Mouse (Mus musculus) kidney, postnatal 36 days (tissue): ENCODE data around the gene Armh4.
A peak's percentile ranks its signal among the peaks of the same experiment; 100 is the strongest.

Experiments used
- DNase-seq, 2 experiments: peaks; one replicate each; pipeline ENCODE4 v3.0.0; 2021 to 2022; ENCODE audit warnings: mixed read lengths in 2 of 2

Armh4 gene

DNA sequence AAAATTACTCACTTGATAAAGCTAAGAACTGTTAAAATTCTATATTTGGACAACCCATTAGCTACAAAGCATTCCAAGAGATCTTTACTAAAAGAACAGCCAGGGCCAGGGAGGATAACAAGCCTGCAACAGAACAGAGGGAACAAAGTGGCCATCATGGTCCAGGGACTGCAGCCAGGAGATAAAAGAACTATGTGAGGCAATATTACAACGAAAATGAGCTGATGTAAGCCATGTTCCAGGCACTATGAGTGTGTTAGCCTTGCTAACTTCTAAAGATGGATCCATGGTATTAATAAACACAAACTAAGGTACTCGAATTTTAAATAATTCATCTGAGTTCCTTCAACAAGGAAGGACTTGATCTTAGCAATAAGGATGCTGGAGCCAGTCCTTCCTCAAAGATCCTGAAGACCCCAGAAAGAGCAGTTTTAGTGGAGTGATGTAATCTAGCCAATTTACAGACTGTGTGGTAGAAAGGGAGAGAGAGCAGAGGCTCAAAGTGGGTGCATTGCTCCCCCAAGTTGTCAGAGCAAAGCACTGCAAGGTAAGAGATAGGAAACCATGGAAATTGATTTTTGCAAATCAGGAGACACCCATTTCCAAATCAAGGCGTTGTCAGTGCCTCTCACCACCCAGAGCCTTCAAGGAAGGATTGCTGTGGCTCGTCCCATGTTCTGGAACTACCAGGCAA, 59.7 kb downstream of the Armh4 start:
- DNase-seq, result no peak

DNA sequence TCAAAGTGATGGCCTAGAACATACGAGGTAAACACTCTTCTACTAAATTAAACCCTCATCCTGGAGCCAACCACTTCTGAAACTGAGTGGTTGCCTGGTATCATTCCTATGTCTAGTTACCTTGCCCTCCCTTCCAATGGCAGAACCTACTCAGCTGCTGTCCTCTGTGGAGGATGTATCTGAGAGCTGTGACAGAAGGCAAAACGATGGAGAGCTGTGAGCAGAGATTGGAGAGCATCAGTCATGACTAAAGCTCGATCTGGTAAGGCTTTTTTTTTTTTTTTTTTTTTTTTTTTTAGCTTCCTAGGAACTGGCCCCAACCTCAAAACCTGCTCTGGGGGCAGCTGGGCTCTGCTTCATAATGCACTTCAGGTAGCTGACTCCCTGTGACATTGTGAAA, 60.4 kb downstream of the Armh4 start:
- no peak for DNase-seq

DNA sequence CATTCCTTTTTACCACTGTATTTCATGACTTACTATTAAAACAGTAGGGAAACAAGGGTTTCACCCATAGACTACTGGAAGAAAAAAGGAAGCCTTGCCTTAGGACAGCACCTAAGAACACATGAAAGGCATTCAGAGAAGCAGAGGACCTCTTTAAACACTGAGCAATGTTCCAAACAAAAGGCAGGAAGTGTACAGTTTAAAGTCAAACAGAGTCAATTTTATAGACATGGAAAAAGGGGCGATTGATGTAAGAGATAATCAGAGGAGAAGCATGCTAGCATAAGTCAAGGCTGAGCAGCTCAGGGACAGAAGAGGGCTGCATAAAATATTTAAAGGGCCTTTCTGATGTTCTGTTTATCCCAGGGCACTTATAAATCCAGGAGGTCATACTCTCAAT, 61.9 kb downstream of the Armh4 start:
- DNase-seq, result no peak

DNA sequence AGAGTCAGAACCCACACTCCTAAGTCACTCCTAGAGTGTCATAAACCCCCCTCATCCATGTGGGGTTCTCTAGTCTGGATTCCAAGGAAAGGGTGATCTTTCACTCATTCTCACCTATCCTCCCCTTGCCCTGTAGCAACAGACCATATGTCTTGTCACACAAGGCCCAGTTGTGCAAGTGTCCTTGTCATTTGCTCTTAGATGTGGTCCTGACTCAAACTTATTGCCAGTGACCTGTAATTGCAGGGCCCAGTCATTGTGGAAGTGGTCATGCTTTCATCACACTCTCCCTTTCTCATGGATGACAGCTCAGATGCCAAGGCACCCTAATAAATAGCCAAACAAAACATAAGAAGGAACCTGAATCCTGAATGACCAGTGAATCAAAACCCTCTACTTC, 63.5 kb downstream of the Armh4 start:
- no peak for DNase-seq

DNA sequence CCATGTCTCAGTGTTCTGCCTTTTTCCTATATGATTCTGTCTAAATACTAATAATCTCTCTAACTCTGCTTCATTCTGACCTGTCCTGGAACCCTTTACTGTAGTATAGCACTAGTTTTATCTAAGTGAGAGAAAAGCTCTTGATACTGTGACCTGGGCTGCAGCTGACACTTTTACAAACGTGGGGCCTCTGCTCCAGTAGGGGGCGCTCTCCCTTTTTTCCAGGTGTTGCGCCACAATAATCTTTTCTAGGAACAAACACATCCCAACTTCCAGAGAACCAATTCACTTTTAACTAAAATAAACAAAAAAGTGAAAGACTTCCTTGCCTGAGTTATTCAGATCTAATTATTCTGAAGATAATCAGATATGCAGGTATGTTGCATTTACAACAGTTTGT, 72.2 kb downstream of the Armh4 start:
- peak in 1 of 2 experiments; percentile 49 for DNase-seq

DNA sequence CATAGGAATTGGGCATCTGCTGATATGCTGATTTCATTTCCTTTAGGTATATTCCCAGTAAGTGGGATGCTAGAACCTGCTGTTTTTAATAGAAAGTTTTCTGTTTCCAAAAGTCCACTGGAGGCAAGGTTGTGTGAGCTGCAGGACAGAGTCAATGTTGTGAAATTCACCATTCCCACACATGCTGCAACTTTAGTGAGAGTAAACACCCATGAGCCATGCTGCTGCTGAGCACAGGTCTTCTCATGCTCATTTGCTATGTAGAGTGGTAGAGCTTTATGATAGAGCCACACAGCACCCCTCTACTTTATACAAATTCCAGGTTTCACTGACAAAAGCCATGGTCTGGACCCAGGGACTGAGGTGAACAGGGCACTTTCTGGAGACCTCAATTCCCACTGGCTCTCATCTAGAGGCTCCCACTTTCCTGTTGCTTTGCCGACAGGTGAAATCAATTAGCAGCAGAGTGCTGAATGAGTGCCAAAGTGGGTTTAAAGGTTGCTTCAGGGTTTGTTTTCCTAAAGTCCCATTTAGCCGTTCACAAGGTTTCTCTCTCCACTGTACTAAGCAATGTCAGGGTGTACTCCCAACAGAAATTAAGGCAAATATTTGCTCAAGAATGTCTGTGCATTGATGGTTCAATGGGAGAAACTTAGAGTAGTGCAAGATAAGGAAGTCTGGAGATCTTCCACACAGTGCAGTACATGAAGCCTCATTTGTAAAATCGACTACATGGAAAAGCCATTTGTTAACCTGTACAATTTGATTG, 79.6 kb downstream of the Armh4 start:
- DNase-seq, result peak in 1 of 2 experiments; percentile 6

DNA sequence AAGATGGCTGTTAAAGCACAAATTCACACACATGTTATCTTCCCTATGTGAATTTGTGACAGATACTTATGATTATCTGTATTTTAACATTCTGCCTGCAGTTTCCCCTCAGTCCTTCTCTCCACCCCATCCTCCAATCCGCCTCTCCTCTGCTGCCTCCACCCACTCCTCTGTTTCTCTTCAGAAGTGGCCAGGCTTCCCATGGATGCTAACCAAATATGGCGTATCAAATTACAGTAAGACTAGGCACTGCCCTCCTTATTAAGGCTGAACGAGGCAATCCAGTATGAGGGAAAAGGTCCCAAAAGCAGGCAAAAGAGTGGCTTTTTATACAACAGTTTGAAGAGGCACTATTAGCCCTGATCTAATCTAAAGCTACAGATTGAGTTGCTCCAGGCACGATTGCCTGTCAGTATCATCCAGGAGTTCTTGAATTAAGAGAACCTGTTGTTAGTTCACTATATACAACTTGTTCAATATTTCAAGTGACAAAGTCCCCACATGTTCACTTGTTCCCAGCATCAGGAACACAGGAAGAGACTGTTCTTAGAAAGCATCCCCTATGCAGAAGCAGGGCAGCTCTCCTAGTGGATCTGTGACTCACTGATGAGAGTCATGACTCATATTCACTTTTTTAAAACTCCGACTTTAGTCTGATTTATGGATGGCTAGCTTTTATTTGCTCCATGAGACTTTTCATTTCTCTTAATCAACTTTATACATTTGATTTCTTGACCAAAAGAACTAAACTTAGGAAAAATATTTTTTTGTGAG, 103.5 kb downstream of the Armh4 start:
- no peak for DNase-seq

DNA sequence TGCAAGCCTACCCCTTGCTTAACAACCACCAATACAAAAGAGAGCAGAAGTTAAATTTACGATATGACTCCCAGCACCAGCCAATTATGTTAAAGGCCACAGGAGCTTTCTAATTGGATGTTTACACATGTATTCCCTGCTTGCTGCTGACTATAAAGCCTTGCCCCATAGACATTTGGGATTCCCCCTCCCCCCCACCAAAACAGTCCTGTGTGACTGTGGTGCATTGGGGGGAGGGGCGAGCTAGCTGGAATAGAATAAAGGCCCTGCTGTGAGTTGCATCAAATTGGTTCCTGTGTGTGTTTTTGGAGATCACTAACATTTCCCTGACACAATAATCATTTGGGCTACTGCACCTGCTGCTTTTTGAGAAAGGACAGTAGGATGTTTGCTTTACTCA, 106.6 kb downstream of the Armh4 start:
- no peak for DNase-seq

DNA sequence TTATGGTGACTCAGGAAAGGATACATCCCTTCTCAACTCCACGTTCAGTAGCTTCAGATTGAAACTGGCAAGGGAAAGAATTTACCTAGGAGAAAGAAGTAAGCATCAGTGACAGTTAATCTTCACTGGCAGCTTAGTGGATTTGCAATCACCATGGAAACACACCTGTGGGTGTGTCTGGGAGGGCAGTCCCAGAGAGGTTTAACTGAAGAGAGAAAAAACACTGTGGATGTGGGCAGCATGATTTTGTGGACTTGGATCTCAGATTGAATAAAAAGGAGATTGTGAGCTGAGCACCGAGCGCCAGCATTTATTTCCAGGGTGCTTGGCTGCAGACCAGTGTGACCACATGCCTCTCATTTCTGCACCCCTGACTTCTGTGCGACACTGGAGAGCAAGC, 122.7 kb downstream of the Armh4 start:
- no peak for DNase-seq

DNA sequence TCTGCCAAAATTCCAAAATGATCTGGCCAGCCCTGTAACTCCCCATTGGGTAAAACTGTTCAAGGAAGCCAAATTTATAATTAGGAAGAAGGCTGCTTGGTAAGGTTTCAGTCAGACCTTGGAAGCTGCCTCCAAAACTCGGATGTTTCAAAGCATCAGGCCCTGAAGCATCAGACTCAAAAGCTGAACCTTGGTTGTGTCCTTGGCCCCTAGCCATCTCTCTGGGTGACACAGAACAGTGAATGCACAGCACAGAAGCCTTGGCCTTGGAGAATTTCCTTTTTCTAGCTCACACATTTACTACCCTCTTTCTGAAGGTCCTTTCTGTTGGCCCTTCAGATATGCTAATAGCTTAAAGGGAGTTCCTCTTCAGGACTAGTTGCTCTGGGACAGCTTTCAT, 134.0 kb downstream of the Armh4 start:
- no peak for DNase-seq

DNA sequence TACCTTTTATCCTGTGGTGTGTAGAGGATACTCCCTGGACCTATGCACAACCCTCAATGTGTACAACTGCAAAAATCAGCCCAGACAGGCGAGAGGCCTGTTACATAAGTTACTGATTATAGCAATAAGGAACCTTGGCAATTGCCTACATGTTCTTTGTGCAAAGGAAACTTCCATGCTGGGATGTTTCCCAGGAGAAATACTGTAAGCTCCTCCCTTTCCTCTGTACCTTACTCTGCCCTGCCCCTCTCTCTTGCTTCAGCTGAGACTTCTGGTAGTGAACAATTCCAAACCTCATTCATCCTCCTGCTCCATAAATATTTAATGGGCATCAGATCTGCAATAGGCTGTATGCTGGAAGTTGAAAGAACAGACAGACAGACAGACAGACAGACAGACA, 145.8 kb downstream of the Armh4 start:
- DNase-seq, result no peak

DNA sequence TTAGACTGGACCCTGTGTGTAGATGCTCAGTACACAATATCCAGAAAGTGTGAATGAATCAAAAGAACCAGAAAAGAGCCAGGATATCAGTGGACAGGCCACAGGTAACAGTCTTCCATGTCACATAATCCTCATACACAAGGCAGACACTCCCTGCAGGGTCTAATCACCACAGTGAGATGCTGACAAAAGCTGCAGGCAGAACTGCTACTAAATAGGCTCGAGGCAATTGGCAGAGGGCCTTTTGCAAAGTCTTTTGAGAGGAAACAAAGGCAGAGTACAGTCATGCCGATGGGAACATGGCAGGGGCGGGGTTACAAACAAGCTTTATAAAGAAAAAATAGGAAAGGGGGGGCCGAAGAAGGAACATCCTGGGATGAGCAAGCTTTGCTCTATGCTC, 157.1 kb downstream of the Armh4 start:
- no peak for DNase-seq
